Mouse (Mus musculus) ovary, postnatal 36 days (tissue): ENCODE measurements at regions not wholly inside any gene's neighbourhood (a gene's known extent, or its start where the extent isn't known, plus 50 kb on each side); places are given as distances from the start of the nearest gene placed in this dataset.

ENCODE experiments used
- DNase-seq: peaks from one replicate; pipeline ENCODE4 v3.0.0; 2022; ENCODE audit warnings: low spot score, mixed read lengths

GRCm38 (mm10) chr9:43627558-43627957, 116.2 kb upstream of the Nectin1 start:
- DNase-seq: no peak

DNA sequence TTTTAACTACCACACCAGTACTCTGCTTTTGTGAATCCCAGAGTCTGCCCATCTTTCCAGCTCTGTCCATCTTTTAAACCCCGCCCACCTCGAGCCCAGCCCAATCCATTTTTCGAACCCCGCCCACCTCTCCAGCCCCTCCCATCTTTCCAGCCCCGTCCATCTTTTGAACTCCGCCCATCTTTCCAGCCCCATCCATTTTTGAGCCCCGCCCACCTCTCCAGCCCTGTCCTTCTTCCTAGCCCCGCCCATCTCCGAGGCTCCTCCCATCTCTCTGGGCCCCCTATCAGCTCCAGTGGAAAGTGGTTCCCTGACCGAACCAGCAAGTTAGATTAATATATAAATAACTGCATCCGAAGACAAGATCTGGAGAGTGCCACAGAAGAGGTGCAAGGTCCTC, 115.0 kb upstream of the Nectin1 start:
- DNase-seq: no peak

DNA sequence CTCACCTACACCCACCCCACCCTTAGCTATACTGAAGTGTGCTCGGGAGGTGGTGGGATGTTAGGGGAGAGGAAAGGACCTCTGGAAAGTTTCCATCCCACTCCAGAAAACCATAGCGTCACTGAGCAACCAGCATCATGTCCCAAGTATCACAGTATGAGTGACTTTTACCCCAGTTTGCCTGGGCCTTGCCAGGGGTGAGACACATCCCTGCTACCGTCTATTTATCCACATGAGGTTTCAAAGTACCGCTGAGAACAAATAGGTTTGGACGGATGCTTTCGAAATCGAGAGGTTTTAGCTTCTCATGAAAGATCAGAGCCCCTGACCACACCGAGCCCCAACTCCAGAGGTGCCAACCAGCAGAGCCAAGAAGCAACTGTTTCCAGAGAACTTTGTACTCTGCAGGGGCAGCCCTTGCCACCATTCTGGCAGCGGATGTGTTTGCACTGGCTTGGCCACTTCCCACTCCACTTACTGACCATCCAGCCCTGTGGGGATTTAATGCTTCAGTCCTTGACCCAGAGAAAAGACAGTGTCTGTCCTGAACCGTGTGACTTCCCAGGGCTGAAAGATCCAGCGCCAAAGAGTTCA, 107.3 kb upstream of the Nectin1 start:
- DNase-seq: no peak

DNA sequence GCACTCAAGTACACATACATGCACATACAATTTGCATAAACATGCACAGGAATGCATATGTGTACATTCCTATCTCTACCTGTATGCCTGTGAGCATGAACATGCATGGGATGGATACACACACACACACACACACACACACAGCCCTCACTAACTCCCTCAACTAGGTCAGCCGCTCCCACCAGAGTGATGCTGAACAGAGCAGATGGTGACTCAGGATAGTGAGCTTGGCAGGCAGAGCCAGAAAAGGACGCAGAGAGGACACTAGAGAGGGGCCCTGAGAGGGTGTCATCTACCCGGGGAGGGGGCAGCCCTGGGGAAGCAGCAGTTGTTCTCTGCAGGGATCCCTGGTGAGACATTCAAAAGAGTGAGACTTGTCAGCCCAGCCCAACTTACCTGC, 85.6 kb upstream of the Nectin1 start:
- DNase-seq: no peak

- no peak for DNase-seq
These were observed 84.5 kb upstream of the Nectin1 start for GRCm38 (mm10) chr9:43659237-43659636.

DNA sequence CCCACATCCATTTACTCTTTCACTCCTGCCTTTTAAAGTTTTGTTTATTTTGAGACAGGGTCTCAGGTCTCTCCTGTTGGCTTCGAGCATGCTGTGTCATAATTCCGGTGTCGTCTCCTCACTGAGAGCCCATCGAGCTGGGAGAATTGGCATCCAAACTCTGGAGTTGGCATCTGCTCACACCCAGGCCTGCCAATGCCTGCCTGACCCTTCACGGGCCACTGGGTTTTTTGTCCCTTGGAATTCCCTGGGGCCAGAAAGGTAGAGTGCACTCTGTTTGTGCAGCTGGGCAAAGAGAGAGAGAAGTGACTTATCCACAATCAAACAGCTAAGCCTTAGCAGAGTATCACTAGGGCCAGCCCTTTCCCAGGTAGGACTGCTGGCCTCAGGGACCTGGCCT, 83.6 kb upstream of the Nectin1 start:
- peak; percentile 11 for DNase-seq

GRCm38 (mm10) chr9:43660896-43661563, 82.8 kb upstream of the Nectin1 start:
- DNase-seq: no peak

DNA sequence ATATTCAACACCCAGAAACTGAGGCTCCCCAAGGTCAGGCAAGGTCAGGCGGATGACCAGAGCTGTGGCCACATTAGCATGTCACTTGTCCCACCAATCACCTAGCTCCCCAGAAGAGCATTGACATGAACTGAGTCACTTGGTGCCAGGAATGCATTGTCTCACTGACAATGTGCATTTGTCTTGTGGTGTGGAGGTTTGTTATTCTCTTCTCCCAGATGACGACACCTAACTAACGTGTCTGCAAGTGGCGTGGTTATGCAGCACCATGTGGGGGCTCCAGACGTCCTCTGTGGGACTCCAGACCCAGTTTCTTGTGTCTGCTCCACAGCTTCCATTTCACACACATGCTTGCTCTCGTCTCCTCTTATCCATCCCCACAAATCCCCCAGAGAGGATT, 82.1 kb upstream of the Nectin1 start:
- DNase-seq: no peak

- no peak for DNase-seq
These were observed 76.4 kb upstream of the Nectin1 start for GRCm38 (mm10) chr9:43667386-43667785.

- no peak for DNase-seq
These were observed 75.8 kb upstream of the Nectin1 start for GRCm38 (mm10) chr9:43667974-43668373.

DNA sequence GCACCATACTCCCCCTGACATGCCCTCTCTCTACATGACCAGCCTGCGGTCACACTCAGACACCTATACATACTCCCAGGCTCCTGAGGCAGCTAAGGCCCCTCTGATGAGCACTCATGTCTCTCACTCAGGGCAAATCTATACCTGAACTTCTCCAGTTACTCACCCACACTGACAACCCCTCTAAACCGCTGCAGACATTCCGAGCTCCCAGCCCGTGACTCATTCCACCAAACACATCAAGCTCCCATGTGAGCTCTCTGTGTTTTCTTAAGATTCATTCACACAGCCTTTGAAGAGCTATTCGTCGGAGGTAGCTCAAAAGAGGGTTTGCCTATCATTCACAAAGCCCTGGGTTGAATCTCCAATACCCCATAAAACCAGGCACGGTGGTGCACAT, 75.1 kb upstream of the Nectin1 start:
- DNase-seq: no peak

DNA sequence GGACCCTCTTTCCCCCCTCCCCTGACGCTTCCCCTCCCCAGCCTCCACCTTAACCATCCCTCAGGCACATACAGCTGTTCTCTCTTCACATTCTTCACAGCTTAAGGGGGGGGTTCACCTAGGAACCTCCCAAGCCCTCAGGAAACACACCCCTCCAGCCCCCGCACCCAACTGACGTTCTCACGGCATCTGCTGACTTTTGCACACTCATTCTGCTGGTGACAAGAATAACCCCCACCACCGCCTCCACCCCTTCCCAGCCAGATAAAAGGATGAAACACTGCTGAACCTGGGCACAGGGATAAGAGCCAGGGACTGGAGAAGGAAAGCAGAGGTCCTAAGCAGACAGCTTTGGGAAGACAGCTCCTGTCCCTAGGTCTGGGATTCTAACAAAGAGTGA, 73.2 kb upstream of the Nectin1 start:
- DNase-seq: no peak

- DNase-seq: no peak
These were observed 70.6 kb upstream of the Nectin1 start for GRCm38 (mm10) chr9:43673171-43673680.

- no peak for DNase-seq
These were observed 69.5 kb upstream of the Nectin1 start for GRCm38 (mm10) chr9:43674321-43674720.

DNA sequence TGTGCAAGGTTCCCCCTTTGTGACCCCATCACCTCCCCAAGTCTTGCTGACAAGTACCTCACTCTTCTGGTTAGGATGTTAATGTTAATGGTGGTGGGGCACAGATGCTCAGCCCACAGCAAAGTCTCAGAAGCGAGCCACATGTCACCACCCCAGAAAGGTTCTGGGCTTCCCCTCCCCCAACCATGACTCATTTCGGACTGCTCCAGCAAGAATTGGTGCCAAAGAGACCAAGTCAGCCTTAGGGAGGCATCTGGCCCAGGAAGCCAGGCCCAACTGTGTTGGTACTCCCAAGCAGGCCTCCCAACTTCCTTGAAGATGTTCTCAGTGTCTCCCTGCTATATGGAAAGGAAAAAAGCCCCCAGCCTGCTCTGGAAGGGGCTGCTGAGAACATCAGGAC, 67.8 kb upstream of the Nectin1 start:
- DNase-seq: no peak

- no peak for DNase-seq
These were observed 64.5 kb upstream of the Nectin1 start for GRCm38 (mm10) chr9:43679331-43679730.

DNA sequence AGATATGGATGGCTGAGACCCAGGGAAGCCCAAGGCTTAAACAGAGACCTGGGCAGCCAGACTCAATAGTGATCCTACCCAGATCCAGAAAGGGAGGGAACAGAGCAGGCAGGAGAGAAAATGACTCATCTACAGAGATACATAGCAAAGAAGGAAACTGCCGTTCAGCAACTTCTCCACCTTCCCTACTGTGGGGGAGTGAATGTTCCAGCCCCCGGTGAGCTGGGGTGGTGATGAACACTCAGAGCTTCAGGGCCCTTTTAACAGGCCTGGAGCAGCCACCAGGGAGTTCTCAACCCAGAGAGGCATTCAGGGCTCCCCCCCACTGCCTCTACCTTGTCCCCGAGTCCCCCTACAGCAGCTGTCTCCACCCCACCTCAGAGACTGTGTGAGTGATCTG, 62.5 kb upstream of the Nectin1 start:
- DNase-seq: no peak

DNA sequence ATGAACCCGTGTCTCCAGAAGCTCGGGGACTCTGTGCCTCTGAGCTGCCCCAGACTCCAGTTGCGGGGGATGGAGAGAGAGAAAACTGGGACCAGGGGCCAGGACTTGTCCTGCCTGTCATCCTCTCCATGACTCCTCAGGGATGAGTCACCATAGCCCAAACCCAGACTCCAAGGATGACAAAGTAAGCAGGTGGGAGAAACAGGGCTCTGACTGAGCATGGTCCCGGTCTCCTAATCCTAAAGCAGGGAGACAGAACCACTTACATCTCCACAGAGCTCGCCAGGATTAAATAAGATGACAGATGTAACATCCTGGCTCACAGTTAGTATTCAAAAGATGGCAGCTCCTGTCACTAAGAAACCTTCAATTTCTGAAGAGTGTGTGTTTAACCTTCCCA, 61.7 kb upstream of the Nectin1 start:
- DNase-seq: no peak

GRCm38 (mm10) chr9:43684596-43684995, 59.2 kb upstream of the Nectin1 start:
- DNase-seq: no peak

DNA sequence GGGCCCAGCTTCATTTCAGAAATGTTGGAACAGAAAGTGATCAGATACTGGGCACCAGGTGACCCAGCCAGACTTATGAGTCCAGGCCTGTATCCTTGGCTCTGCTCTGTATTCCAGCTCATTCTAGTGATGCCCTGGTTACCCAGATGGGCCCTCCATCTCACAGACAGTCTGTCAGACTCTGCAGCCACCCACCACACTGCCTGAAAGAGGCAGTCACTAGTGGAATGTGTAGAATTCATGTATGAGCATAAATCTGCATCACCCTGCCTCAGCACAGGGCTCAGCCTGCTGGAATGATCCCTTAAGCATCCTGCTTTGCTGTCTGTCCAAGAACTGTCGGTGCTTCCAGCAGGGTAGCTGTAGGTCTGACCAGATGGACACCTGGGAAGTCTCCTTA, 51.8 kb upstream of the Nectin1 start:
- no peak for DNase-seq

DNA sequence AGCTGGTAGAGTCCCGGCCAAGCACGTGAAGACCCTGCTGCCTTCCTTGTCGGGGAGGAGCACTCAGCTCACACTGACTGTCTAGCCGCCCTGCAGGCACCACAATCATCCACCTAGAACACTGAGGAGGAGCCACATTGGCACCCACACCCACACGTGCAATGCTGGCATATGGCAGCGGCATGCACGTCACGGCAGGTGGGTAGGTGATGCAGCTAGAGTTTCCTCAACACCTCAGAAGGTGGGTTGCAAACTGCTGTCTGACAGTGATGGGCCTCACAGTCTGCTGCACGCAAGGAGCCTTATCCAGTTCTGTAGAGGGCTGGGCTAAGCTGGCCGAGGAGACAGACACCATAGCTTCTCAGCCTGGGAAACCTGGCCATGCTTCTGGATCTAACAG, 51.2 kb upstream of the Nectin1 start:
- DNase-seq: no peak
